Mouse (Mus musculus) limb, embryonic 15.5 days (tissue): ENCODE measurements around the gene Cyp3a44. TPM values are rescaled to one million over a fixed set of nuclear protein-coding genes. Genes with fewer than 3 reads are reported as not detected.
"Not testable (repeated sequence)": the region's sequence is repeated elsewhere in the genome, so short reads cannot be mapped to it uniquely, and the experiment has no call there.

ENCODE experiments used
- ATAC-seq: fragments of 200-750 bp; cut with Nextera tagmentation; 2 replicates; pipeline ENCODE4 v1.8.0; 2017; ENCODE audit warnings: low read depth, moderate TSS enrichment; ENCODE audit not compliant: insufficient number of reproducible peaks, low FRiP score, low TSS enrichment
- H3K27ac ChIP-seq: fragments of 300-500 bp; sonication (generic); 2 replicates; pipeline ENCODE4 v1.5.1; 2015; ENCODE audit warnings: moderate library complexity, mild to moderate bottlenecking, inconsistent platforms
- H3K27me3 ChIP-seq: fragments of 300-500 bp; sonication (generic); 2 replicates; pipeline ENCODE4 v1.6.1; 2015; ENCODE audit warnings: inconsistent platforms
- H3K36me3 ChIP-seq: fragments of 300-500 bp; sonication (generic); 2 replicates; pipeline ENCODE4 v1.6.1; 2015; ENCODE audit warnings: inconsistent platforms
- H3K4me1 ChIP-seq: fragments of 300-500 bp; sonication (generic); 2 replicates; pipeline ENCODE4 v1.6.1; 2015; ENCODE audit warnings: inconsistent platforms
- H3K4me2 ChIP-seq: fragments of 300-500 bp; sonication (generic); 2 replicates; pipeline ENCODE4 v1.6.1; 2015; ENCODE audit warnings: mild to moderate bottlenecking, inconsistent platforms
- H3K4me3 ChIP-seq: fragments of 300-500 bp; sonication (generic); 2 replicates; pipeline ENCODE4 v1.5.1; 2015; ENCODE audit warnings: mild to moderate bottlenecking, inconsistent platforms
- H3K9ac ChIP-seq: fragments of 300-500 bp; sonication (generic); 2 replicates; pipeline ENCODE4 v1.6.1; 2015; ENCODE audit warnings: inconsistent platforms
- H3K9me3 ChIP-seq: fragments of 300-500 bp; sonication (generic); 2 replicates; pipeline ENCODE4 v1.6.1; 2016; ENCODE audit warnings: inconsistent platforms
- WGBS: fragments of 180-500 bp; shearing (Covaris S2); methylation state at CpG from one replicate; pipeline ENCODE4 v1.1.7; 2015; 5-methylcytosine and 5-hydroxymethylcytosine counted together
- polyA plus RNA-seq: library from polyadenylated mRNA; unstranded; fragments of >200 nt; fragmentation: Nextera tagmentation; extraction: Ambion mirVana; gene quantifications from 2 replicates; pipeline ENCODE4 v1.2.1, GENCODE M21; 2015

Cyp3a44 gene
- not detected in 2 replicates for polyA plus RNA-seq

DNA sequence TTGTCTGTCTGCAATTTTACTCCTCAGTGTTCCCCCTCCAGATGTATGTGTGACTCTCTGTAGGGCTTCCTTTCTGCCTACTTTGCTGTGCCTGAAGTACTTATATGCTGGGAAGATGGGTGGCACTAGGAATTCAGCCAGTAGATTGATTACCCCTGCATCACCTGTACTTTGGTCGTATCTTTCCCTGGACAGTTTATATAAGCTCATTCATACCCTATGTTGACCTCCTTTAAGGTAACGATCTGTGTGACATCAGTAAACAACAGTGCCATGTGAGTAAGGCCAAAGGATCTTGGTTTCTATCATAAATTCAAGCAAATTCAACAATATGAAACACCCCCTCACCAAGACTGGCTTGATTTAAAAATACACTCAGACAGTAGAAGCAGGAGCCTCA, at the start of gene Cyp3a44:
Gene Cyp3a44 (minus strand): TSS at position 79 of the 400 bp plus-strand sequence.
- not testable (repeated sequence) for H3K27me3 ChIP-seq, H3K4me3 ChIP-seq, ATAC-seq, H3K36me3 ChIP-seq, H3K9ac ChIP-seq, H3K9me3 ChIP-seq, H3K4me1 ChIP-seq, H3K4me2 ChIP-seq, H3K27ac ChIP-seq
- WGBS, result 62% methylated on average over 2 of the region's 2 CpGs

DNA sequence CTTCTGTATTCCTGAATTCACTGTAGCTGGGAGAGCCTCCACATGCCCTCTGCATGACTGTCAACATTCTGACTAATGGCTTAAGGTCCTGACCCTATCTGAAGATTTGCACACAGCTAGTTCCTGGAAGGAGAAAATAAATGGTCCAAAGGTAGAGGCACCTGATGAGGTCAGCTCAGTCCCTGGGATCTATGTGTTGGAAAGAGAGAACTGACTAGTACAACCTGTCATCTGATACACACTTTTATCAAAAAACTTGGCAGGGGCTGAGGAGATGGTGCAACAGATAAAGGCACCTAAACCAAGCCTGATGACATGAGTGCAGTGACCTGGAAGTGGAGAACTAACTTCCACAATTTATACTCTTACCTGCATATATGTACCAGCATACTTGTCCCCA, 5.4 kb downstream of the Cyp3a44 start:
- H3K9me3 ChIP-seq, result 0 out of 2 replicates have a peak, but pooled peaks cover 13% of the 10 kb centered on the region
- not testable (repeated sequence) for H3K4me3 ChIP-seq, ATAC-seq

DNA sequence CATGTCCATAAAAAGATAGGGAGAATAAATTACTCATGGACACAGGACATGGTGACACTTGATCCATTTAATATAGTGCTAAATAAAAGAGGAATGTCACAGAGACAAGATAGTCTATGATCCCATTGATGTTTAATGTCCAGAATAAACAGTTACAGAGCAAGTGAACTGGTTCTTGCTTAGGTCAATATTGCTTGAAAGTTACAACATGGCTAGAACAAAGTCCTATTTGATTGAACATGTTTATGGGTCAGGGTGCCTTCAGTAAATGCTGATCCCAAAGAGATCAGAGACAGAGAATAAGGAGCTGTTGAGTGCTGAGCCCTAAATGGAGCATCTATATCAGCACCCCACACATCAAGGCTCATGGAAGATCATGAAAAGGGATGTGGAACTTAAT, 12.4 kb downstream of the Cyp3a44 start:
- not testable (repeated sequence) for H3K4me3 ChIP-seq, H3K36me3 ChIP-seq, H3K4me2 ChIP-seq, H3K27me3 ChIP-seq, H3K27ac ChIP-seq, H3K4me1 ChIP-seq, ATAC-seq, H3K9me3 ChIP-seq, H3K9ac ChIP-seq

More for the DNA sequence above, 5.4 kb downstream of the Cyp3a44 start:
- H3K9ac ChIP-seq, H3K36me3 ChIP-seq, H3K27ac ChIP-seq, H3K27me3 ChIP-seq, H3K4me1 ChIP-seq, H3K4me2 ChIP-seq: not testable (repeated sequence)

DNA sequence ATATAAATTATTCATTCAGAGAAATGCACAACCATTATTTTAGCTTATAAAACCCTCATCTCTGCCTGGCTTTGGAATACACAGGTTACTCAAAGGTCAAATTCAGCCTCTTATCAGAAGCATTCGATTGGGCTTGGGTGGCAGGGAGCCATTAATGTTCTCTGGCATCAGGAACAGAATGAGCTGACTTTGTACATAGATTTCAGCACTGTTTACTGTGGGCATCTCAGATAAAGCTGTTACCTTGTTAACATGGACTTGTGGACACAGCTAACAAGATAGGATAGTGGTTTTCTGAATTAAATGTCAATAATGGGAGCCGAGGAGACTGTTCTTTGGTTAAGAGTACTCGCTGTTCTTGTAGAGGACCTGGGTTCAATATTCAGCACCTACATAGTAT, 68.2 kb downstream of the Cyp3a44 start:
- H3K27me3 ChIP-seq, H3K4me2 ChIP-seq, H3K4me3 ChIP-seq, ATAC-seq, H3K36me3 ChIP-seq, H3K9me3 ChIP-seq, H3K9ac ChIP-seq, H3K4me1 ChIP-seq, H3K27ac ChIP-seq: not testable (repeated sequence)
- WGBS, result 80% methylated on average over 3 of the region's 3 CpGs

Other genes starting within 250 kb of the Cyp3a44 start
- not detected in 2 replicates for gene Cyp3a41b, start 221.1 kb downstream of the Cyp3a44 start, polyA plus RNA-seq
- gene Cyp3a41a, start 85.7 kb downstream of the Cyp3a44 start, polyA plus RNA-seq, result not detected in 2 replicates
- 0.10 TPM in 1 of 2 replicates, not detected in the other for gene Cyp3a11, start 74.1 kb upstream of the Cyp3a44 start, polyA plus RNA-seq
- not detected in 2 replicates for gene Cyp3a25, start 203.7 kb upstream of the Cyp3a44 start, polyA plus RNA-seq